ENCODE assay signal across 16 mouse cellular contexts in the genomic region with DNA sequence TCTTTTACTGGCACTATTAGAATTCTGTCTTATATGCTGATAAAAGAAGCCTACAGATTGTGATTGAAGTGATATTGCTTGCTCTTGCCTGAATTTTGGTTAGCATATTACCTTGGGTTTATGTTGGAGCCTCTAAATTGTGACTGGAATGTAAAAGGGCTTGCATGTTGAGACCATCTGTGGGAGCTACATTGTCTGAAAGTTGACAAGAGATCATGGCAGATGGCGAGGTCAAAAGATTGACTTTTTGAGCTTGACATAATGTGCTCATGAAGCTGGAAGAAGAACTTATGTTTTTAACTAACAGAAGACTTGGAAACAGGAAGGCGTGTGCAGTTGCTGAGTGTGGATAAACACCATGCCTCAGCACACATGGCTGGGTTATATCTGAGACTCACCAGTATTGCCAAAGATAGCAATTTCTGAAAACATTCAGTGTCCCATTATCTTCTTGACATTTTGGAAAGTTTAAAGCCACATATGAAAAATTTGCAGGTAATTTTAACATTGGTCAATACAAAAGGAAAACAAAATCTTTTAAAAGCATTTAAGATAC. TPM values are rescaled to one million over a fixed set of nuclear protein-coding genes. Genes with fewer than 3 reads are reported as not detected.
A peak's percentile ranks its signal among the peaks of the same experiment; 100 is the strongest.
DNase-seq lines count a peak whose midpoint lies in the region; ATAC-seq lines count a peak whose summit lies in the region.
"Had no signal": no experiment of that assay in that cellular context is flagged by ENCODE, and none has a peak within 500 bp of the region (broad histone marks: within the 10 kb centered on the region; RNA-seq: fewer than 3 reads in every experiment).

No protein-coding gene starts in this region.

- ATAC-seq in midbrain, embryonic 14.5 days (ENCODE audit: low FRiP score, low TSS enrichment): no peak
- ATAC-seq in midbrain, embryonic 13.5 days: no peak
- ATAC-seq in liver, embryonic 13.5 days (ENCODE audit: low read depth): peak; percentile 82

- peak; percentile 49 to 59 for DNase-seq in cerebellum, postnatal 10 days
- no peak for DNase-seq in cerebellum, adult 9-11 months
- DNase-seq in midbrain, embryonic 14.5 days: peak; percentile 31
- no peak for DNase-seq in liver, embryonic 13.5 days
- peak; percentile 66 for DNase-seq in retina, postnatal 1 day
- DNase-seq in kidney, adult 9 months: no peak
- DNase-seq in lung, postnatal 25 days (ENCODE audit: low spot score): no peak
- DNase-seq: adrenal gland, adult 8-10 months; cerebellum, adult 9-10 months had no signal

- H3K4me2 ChIP-seq in midbrain, embryonic 14.5 days (ENCODE audit: low read length): no peak overlapping the region
- no peak overlapping the region for H3K4me2 ChIP-seq in midbrain, embryonic 13.5 days (replicated peaks)
- no peak overlapping the region for H3K4me2 ChIP-seq in liver, embryonic 13.5 days
- H3K4me2 ChIP-seq: embryonic facial prominence, embryonic 13.5 days; heart, embryonic 15.5 days; kidney, embryonic 15.5 days had no signal

- H3K36me3 ChIP-seq in midbrain, embryonic 14.5 days (ENCODE audit: control insufficient read depth, insufficient read depth, low read length): no peaks in the 10 kb centered on the region
- H3K36me3 ChIP-seq in midbrain, embryonic 13.5 days: no peaks in the 10 kb centered on the region
- H3K36me3 ChIP-seq in liver, embryonic 13.5 days: no peaks in the 10 kb centered on the region
- H3K36me3 ChIP-seq: heart, embryonic 15.5 days had no signal

- no peak overlapping the region for H3K9ac ChIP-seq in midbrain, embryonic 14.5 days (replicated peaks; ENCODE audit: low read length)
- H3K9ac ChIP-seq in midbrain, embryonic 13.5 days (replicated peaks): no peak overlapping the region
- H3K9ac ChIP-seq in liver, embryonic 13.5 days: no peak overlapping the region; the same call in 1 of the 2 replicates
- H3K9ac ChIP-seq: embryonic facial prominence, embryonic 13.5 days; heart, embryonic 15.5 days; kidney, embryonic 15.5 days had no signal

- 44% methylated on average over 2 of the region's 2 CpGs for WGBS in midbrain, embryonic 14.5 days
- WGBS in midbrain, embryonic 13.5 days: 49% methylated on average over 2 of the region's 2 CpGs
- 37% methylated on average over 2 of the region's 2 CpGs for WGBS in liver, embryonic 13.5 days (ENCODE audit: insufficient replicate concordance)

- H3K27me3 ChIP-seq in midbrain, embryonic 14.5 days (ENCODE audit: control insufficient read depth, insufficient read depth, low read length): no peaks in the 10 kb centered on the region
- H3K27me3 ChIP-seq in midbrain, embryonic 13.5 days: no peaks in the 10 kb centered on the region
- no peaks in the 10 kb centered on the region for H3K27me3 ChIP-seq in liver, embryonic 13.5 days
- H3K27me3 ChIP-seq: embryonic facial prominence, embryonic 13.5 days; heart, embryonic 15.5 days; kidney, embryonic 15.5 days had no signal

- H3K9me3 ChIP-seq in midbrain, embryonic 14.5 days (ENCODE audit: control insufficient read depth, low read length): no peaks in the 10 kb centered on the region
- H3K9me3 ChIP-seq in midbrain, embryonic 13.5 days: no peaks in the 10 kb centered on the region
- H3K9me3 ChIP-seq in liver, embryonic 13.5 days (replicated peaks): no peaks in the 10 kb centered on the region
- H3K9me3 ChIP-seq: embryonic facial prominence, embryonic 13.5 days; heart, embryonic 15.5 days; kidney, embryonic 15.5 days had no signal

- H3K27ac ChIP-seq in midbrain, embryonic 14.5 days (replicated peaks; ENCODE audit: low read depth, low read length): no peak overlapping the region
- H3K27ac ChIP-seq in midbrain, embryonic 13.5 days: no peak overlapping the region
- peak overlapping the region; percentile 75 for H3K27ac ChIP-seq in liver, embryonic 13.5 days
- H3K27ac ChIP-seq: embryonic facial prominence, embryonic 13.5 days; heart, embryonic 15.5 days; kidney, embryonic 15.5 days; left cerebral cortex, adult 2 months; macrophage had no signal

- H3K4me3 ChIP-seq in midbrain, embryonic 14.5 days (replicated peaks; ENCODE audit: low read depth, low read length): no peak overlapping the region
- H3K4me3 ChIP-seq in midbrain, embryonic 13.5 days (replicated peaks): no peak overlapping the region
- H3K4me3 ChIP-seq in liver, embryonic 13.5 days (replicated peaks): no peak overlapping the region
- H3K4me3 ChIP-seq: embryonic facial prominence, embryonic 13.5 days; heart, embryonic 15.5 days; kidney, embryonic 15.5 days; left cerebral cortex, adult 2 months; myocyte had no signal

- no peaks in the 10 kb centered on the region for H3K4me1 ChIP-seq in midbrain, embryonic 14.5 days (ENCODE audit: control insufficient read depth, insufficient read depth, low read length)
- no peaks in the 10 kb centered on the region; the same call in 1 of the 2 replicates for H3K4me1 ChIP-seq in midbrain, embryonic 13.5 days (replicated peaks)
- peaks cover 13% of the 10 kb centered on the region for H3K4me1 ChIP-seq in liver, embryonic 13.5 days (replicated peaks)
- H3K4me1 ChIP-seq: embryonic facial prominence, embryonic 13.5 days; kidney, embryonic 15.5 days had no signal

RNA-seq across cellular contexts. Expression of gene Tfdp2, which starts 23.1 kb away (rescaled TPM):
- polyA plus RNA-seq in midbrain, embryonic 14.5 days (2014; fragmentation: Nextera tagmentation; extraction: Ambion mirVana): 32.5 and 36.8 TPM in 2 replicates
- polyA plus RNA-seq in midbrain, embryonic 13.5 days (2015; fragmentation: Nextera tagmentation; extraction: Ambion mirVana): 49.6 and 52.4 TPM in 2 replicates
- polyA plus RNA-seq in liver, embryonic 13.5 days (2015; fragmentation: Nextera tagmentation; extraction: Ambion mirVana): 86.0 and 110 TPM in 2 replicates

Comparison
In these comparisons a context has a peak if more than half of its experiments do, and no peak if none do; other contexts are left out.
1. DNase-seq: peak in cerebellum, postnatal 10 days (2 of 2), midbrain, embryonic 14.5 days (single experiment) and retina, postnatal 1 day (single experiment); none in cerebellum, adult 9-11 months (single experiment), liver, embryonic 13.5 days (single experiment), kidney, adult 9 months (single experiment) and lung, postnatal 25 days (single experiment).